Mouse (Mus musculus) ES-E14 (cell line): ENCODE data around the gene Ssrp1. TPM values are rescaled to one million over a fixed set of nuclear protein-coding genes. Genes with fewer than 3 reads are reported as not detected.

ENCODE experiments used
- DNase-seq: peaks from one replicate; pipeline ENCODE4 v3.0.0-alpha.2; 2013; ENCODE audit warnings: low read depth, low spot score
- H3K27ac ChIP-seq: 2 replicates; pipeline ENCODE4 v1.5.1; 2012; ENCODE audit warnings: low read depth, mild to moderate bottlenecking, low read length, moderate library complexity, mixed read lengths; ENCODE audit not compliant: poor library complexity, insufficient read depth, severe bottlenecking
- H3K36me3 ChIP-seq: 2 replicates; pipeline ENCODE4 v1.6.1; 2012; ENCODE audit warnings: mild to moderate bottlenecking, low read length, moderate library complexity, mixed read lengths; ENCODE audit not compliant: control insufficient read depth, poor library complexity, insufficient read depth, severe bottlenecking
- H3K4me1 ChIP-seq, 2 experiments: fragments of 150-350 bp in 1 of 2; sonication (generic) in 1 of 2; 2 replicates each; pipeline ENCODE4 v1.6.1; 2012; ENCODE audit warnings: low read length in 2 of 2, mild to moderate bottlenecking in 1 of 2, mixed read lengths in 1 of 2; ENCODE audit not compliant: control insufficient read depth in 2 of 2, insufficient read depth in 2 of 2, poor library complexity in 1 of 2
- H3K4me3 ChIP-seq, 2 experiments: fragments of 150-350 bp in 1 of 2; sonication (generic) in 1 of 2; 2 replicates each; pipeline ENCODE4 v1.5.1; 2012; ENCODE audit warnings: low read length in 2 of 2, low read depth in 1 of 2, mild to moderate bottlenecking in 1 of 2, mixed read lengths in 1 of 2; ENCODE audit not compliant: insufficient read depth in 1 of 2, poor library complexity in 1 of 2, severe bottlenecking in 1 of 2
- H3K9ac ChIP-seq: 2 replicates; pipeline ENCODE4 v1.6.1; 2012; ENCODE audit warnings: low read depth, mild to moderate bottlenecking, low read length, mixed read lengths; ENCODE audit not compliant: poor library complexity, insufficient read depth, severe bottlenecking
- H3K9me3 ChIP-seq: fragments of 150-350 bp; sonication (generic); 2 replicates; pipeline ENCODE4 v1.6.1; 2012; ENCODE audit warnings: low read depth, mild to moderate bottlenecking, low read length; ENCODE audit not compliant: control insufficient read depth, insufficient read depth
- CHD2 ChIP-seq: IDR thresholded peaks from 2 replicates; pipeline ENCODE4 v1.6.1; 2014; ENCODE audit warnings: mild to moderate bottlenecking, low read depth, low read length, inconsistent platforms
- HCFC1 ChIP-seq: IDR thresholded peaks from 2 replicates; pipeline ENCODE4 v1.6.1; 2012; ENCODE audit warnings: low read length, inconsistent platforms, borderline replicate concordance; ENCODE audit not compliant: insufficient read depth
- MAFK ChIP-seq: IDR thresholded peaks from 2 replicates; pipeline ENCODE4 v1.6.1; 2014; ENCODE audit warnings: mild to moderate bottlenecking, low read depth, low read length, inconsistent platforms; ENCODE audit not compliant: insufficient read depth
- ZC3H11A ChIP-seq: IDR thresholded peaks from 2 replicates; pipeline ENCODE4 v1.6.1; 2012; ENCODE audit warnings: low read depth, mild to moderate bottlenecking, inconsistent platforms, low read length, borderline replicate concordance
- ZNF384 ChIP-seq: IDR thresholded peaks from 2 replicates; pipeline ENCODE4 v1.6.1; 2012; ENCODE audit warnings: low read depth, low read length, inconsistent platforms
- in situ Hi-C, 2 experiments: fragments of 600-800 bp; cut with MboI; formaldehyde crosslinking; loops; one replicate each; pipeline ENCODE4 v1.15.1; 2025; ENCODE audit warnings: low sequenced_read_pairs in 2 of 2, inconsistent platforms in 1 of 2; ENCODE audit not compliant: unreplicated experiment in 2 of 2
- total RNA-seq: library from RNA; depleted of rRNA; stranded (reverse); fragments of 300-350 nt; gene quantifications from 2 replicates; pipeline ENCODE4 v1.2.3, GENCODE M21; 2012

Ssrp1 gene
- total RNA-seq, 1 experiment: 212 TPM

GRCm38 (mm10) chr2:85070086-85070485 lies 33.1 kb downstream of the Ssrp1 start:
- Histone ChIP-seq H3K4me1 (no peaks in the 10 kb centered on the region), H3K27ac (no peak overlapping the region), H3K4me3 (no peak overlapping the region), H3K36me3 (peaks cover 2% of the 10 kb centered on the region; the same call in 1 of the 2 replicates), H3K9me3 (no peaks in the 10 kb centered on the region), H3K9ac (no peak overlapping the region)
- no peak for DNase-seq
- TF ChIP-seq ZC3H11A (no peak), ZNF384 (no peak), MAFK (no peak), HCFC1 (no peak), CHD2 (no peak)
- in situ Hi-C loops: no loop called here

GRCm38 (mm10) chr2:85071921-85072320 lies 34.9 kb downstream of the Ssrp1 start:
- Histone ChIP-seq H3K36me3 (0 out of 2 replicates have a peak, but pooled peaks cover 2% of the 10 kb centered on the region), H3K27ac (no peak overlapping the region), H3K9ac (no peak overlapping the region), H3K9me3 (no peaks in the 10 kb centered on the region), H3K4me1 (no peaks in the 10 kb centered on the region), H3K4me3 (no peak overlapping the region)
- in situ Hi-C loops: no loop called here
- DNase-seq: no peak
- TF ChIP-seq CHD2: no peak
- TF ChIP-seq ZNF384: no peak
- no peak for TF ChIP-seq HCFC1
- no peak for TF ChIP-seq MAFK
- TF ChIP-seq ZC3H11A: no peak

DNA sequence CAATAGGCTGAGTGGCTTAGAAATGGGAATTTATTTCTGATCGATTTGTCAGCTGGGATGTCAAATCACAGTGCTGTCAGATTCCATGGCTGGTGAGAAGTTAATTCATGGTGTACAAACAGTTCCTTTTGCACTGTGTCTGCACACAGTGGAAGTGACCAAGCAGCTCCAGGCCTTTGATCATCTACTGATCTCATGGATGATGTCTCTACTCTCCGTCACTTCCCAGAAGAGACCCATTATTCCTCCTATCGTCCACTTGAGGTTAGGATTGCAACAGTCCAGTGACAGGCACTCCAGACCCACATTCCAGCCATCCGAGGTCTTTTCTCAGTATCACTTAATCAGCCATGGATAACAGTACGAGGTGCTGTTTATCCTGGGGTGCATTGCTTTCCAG lies 36.7 kb downstream of the Ssrp1 start:
- in situ Hi-C loops: no loop called here
- no peak for DNase-seq
- Histone ChIP-seq H3K9me3 (no peaks in the 10 kb centered on the region), H3K9ac (no peak overlapping the region), H3K36me3 (0 out of 2 replicates have a peak, but pooled peaks cover 2% of the 10 kb centered on the region), H3K27ac (no peak overlapping the region), H3K4me3 (no peak overlapping the region), H3K4me1 (no peaks in the 10 kb centered on the region)
- TF ChIP-seq HCFC1 (no peak), ZC3H11A (no peak), MAFK (no peak), ZNF384 (no peak), CHD2 (no peak)

DNA sequence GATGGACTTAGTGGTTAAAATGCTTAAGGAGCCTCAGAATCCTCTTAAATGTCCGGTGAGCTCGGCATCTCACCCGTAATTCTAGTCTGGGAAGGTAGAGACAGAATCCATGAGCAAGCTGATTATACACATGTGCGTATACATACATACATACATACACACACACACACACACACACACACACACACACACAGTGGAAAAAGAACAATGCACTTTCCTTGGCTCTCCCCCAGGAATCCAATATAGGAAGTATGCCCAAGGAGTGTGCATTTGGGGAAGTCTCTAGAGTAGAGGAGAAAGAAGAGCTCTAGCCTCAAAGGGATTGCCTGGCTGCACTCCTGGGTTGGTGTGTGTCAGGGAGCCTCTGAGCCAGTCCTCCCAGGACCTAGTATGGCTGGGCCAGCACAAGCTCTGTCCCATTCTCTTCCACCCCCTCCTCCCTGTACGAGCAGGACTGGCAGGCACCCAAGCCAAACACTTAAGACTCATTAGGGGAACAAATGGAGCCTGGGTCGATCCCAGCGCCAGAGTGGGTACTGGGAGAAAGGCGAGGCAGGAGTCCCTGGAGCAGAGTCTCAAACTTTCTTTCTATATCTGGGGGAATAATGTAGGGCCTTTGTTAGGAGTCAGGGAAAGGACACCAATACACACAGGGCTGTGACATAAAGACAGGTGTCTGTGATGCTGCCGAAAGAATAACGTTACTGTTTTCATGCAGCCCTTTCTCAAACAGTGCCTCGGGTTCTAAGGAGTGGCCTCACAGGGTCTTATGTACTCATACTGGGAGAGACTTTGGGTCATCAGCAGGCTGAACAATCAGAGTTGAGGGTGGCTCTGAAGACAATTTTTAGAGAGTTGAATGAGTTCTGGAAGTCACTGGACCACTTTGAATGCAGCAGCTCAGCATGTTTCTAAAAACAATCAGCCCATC lies 51.9 kb downstream of the Ssrp1 start:
- TF ChIP-seq HCFC1: no peak
- TF ChIP-seq ZC3H11A: no peak
- no peak for TF ChIP-seq ZNF384
- no peak for TF ChIP-seq CHD2
- TF ChIP-seq MAFK: no peak
- Histone ChIP-seq H3K4me1 (no peaks in the 10 kb centered on the region), H3K27ac (no peak overlapping the region), H3K4me3 (no peak overlapping the region), H3K9ac (no peak overlapping the region), H3K9me3 (no peaks in the 10 kb centered on the region), H3K36me3 (no peaks in the 10 kb centered on the region)
- no peak for DNase-seq
- in situ Hi-C loops: no loop called here
